Mouse (Mus musculus): ENCODE measurements at regions not wholly inside any gene's neighbourhood (a gene's known extent, or its start where the extent isn't known, plus 50 kb on each side); places are given as distances from the start of the nearest gene placed in this dataset.

- H3K27ac ChIP-seq = no peak overlapping the region
- H3K9me3 ChIP-seq (ENCODE audit: control insufficient read depth, low read length) = no peaks in the 10 kb centered on the region
- no peak for DNase-seq (ENCODE audit: low read depth in 3 of 3, low spot score in 3 of 3)
- TF ChIP-seq EP300 (IDR thresholded peaks at IDR 0.05; ENCODE audit: low read depth) = no peak
- no peak for TF ChIP-seq CTCF (IDR thresholded peaks at IDR 0.05; ENCODE audit: low read depth)
- H3K4me1 ChIP-seq (replicated peaks; ENCODE audit: control insufficient read depth in 2 of 2, insufficient read depth in 2 of 2, low read length in 1 of 2) = no peaks in the 10 kb centered on the region
- WGBS (ENCODE audit: insufficient replicate concordance) = 64% methylated on average over 13 of the region's 13 CpGs
- H3K36me3 ChIP-seq (replicated peaks; ENCODE audit: control insufficient read depth, insufficient read depth, low read depth) = no peaks in the 10 kb centered on the region
- no peak overlapping the region for H3K9ac ChIP-seq (replicated peaks)
- no peak for ATAC-seq (ENCODE audit: insufficient read depth)
- no peak overlapping the region for H3K4me2 ChIP-seq (ENCODE audit: low read depth)
- peaks cover 12% of the 10 kb centered on the region for H3K27me3 ChIP-seq (ENCODE audit: control insufficient read depth, insufficient read depth, low read length)
- no peak overlapping the region for H3K4me3 ChIP-seq (ENCODE audit: insufficient read depth in 1 of 2, low read depth in 2 of 2, low read length in 2 of 2)
Observed at GRCm38 (mm10) chr17:85805726-85806359, 117.8 kb upstream of the Six2 start.

DNA sequence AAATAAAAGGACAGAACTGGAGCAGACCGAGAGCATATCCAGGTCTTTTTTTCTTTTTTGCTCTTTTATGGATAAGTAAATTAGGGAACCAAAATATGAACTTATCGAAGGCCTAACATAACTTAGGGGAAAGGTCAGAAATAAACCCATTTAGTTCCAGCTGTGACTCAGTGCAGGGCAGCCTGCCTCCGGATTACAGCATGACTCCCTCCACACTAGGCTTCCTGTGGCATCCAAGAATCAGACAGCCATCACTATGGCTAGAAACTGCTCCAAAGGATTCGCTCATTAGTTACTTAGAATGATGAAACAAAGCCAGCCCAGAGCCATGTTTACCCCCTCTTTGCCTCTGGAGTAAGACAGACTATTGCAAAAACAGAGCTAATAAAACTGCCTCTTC is 116.6 kb upstream of the Six2 start:
- Histone ChIP-seq H3K9me3 (ENCODE audit: control insufficient read depth, low read length) (no peaks in the 10 kb centered on the region), H3K36me3 (replicated peaks; ENCODE audit: control insufficient read depth, insufficient read depth, low read depth) (no peaks in the 10 kb centered on the region), H3K4me1 (replicated peaks; ENCODE audit: control insufficient read depth in 2 of 2, insufficient read depth in 2 of 2, low read length in 1 of 2) (no peaks in the 10 kb centered on the region), H3K4me3 (ENCODE audit: insufficient read depth in 1 of 2, low read depth in 2 of 2, low read length in 2 of 2) (no peak overlapping the region), H3K9ac (replicated peaks) (no peak overlapping the region), H3K4me2 (ENCODE audit: low read depth) (no peak overlapping the region), H3K27ac (no peak overlapping the region), H3K27me3 (ENCODE audit: control insufficient read depth, insufficient read depth, low read length) (peaks cover 25% of the 10 kb centered on the region)
- DNase-seq (ENCODE audit: low read depth in 3 of 3, low spot score in 3 of 3) (no peak), ATAC-seq (ENCODE audit: insufficient read depth) (no peak)
- 55% methylated on average over 4 of the region's 4 CpGs for WGBS (ENCODE audit: insufficient replicate concordance)
- TF ChIP-seq EP300 (IDR thresholded peaks at IDR 0.05; ENCODE audit: low read depth) (no peak), CTCF (IDR thresholded peaks at IDR 0.05; ENCODE audit: low read depth) (no peak)

DNA sequence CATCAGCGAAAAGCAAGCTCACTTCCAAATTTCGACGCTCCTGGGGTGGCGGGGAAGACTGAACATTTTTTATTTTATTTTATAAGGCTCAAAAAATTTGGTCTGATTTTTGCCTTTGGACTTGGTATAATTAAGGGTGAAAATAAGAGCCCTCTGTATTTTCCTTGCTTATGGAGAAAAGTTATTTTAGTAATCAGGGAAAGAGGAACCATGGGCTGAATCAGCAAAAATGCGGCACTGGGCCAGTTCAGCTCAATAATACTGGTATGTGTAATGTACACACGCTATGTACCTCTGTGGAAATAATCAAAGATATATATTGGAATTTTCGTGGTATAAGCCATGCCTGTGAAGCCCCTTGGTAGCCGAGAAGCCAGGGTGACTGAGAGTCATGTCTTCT is 113.7 kb upstream of the Six2 start:
- Histone ChIP-seq H3K4me1 (replicated peaks; ENCODE audit: control insufficient read depth in 2 of 2, insufficient read depth in 2 of 2, low read length in 1 of 2) (no peaks in the 10 kb centered on the region), H3K27ac (no peak overlapping the region), H3K9me3 (ENCODE audit: control insufficient read depth, low read length) (no peaks in the 10 kb centered on the region), H3K4me3 (ENCODE audit: insufficient read depth in 1 of 2, low read depth in 2 of 2, low read length in 2 of 2) (no peak overlapping the region), H3K36me3 (replicated peaks; ENCODE audit: control insufficient read depth, insufficient read depth, low read depth) (no peaks in the 10 kb centered on the region), H3K9ac (replicated peaks) (no peak overlapping the region), H3K4me2 (ENCODE audit: low read depth) (no peak overlapping the region), H3K27me3 (ENCODE audit: control insufficient read depth, insufficient read depth, low read length) (peaks cover 42% of the 10 kb centered on the region)
- no peak for TF ChIP-seq CTCF (IDR thresholded peaks at IDR 0.05; ENCODE audit: low read depth)
- DNase-seq (ENCODE audit: low read depth in 3 of 3, low spot score in 3 of 3) (no peak), ATAC-seq (ENCODE audit: insufficient read depth) (no peak)
- WGBS (ENCODE audit: insufficient replicate concordance) = 61% methylated on average over 8 of the region's 8 CpGs

GRCm38 (mm10) chr17:85801079-85801605 is 113.1 kb upstream of the Six2 start:
- Histone ChIP-seq H3K27ac (no peak overlapping the region), H3K9ac (replicated peaks) (no peak overlapping the region), H3K27me3 (ENCODE audit: control insufficient read depth, insufficient read depth, low read length) (peaks cover 42% of the 10 kb centered on the region), H3K9me3 (ENCODE audit: control insufficient read depth, low read length) (no peaks in the 10 kb centered on the region), H3K36me3 (replicated peaks; ENCODE audit: control insufficient read depth, insufficient read depth, low read depth) (no peaks in the 10 kb centered on the region), H3K4me1 (replicated peaks; ENCODE audit: control insufficient read depth in 2 of 2, insufficient read depth in 2 of 2, low read length in 1 of 2) (no peaks in the 10 kb centered on the region), H3K4me2 (ENCODE audit: low read depth) (no peak overlapping the region), H3K4me3 (ENCODE audit: insufficient read depth in 1 of 2, low read depth in 2 of 2, low read length in 2 of 2) (no peak overlapping the region)
- 31% methylated on average over 14 of the region's 14 CpGs for WGBS (ENCODE audit: insufficient replicate concordance)
- DNase-seq (ENCODE audit: low read depth in 3 of 3, low spot score in 3 of 3) (no peak), ATAC-seq (ENCODE audit: insufficient read depth) (no peak)
- no peak for TF ChIP-seq EP300 (IDR thresholded peaks at IDR 0.05; ENCODE audit: low read depth)
- no peak for TF ChIP-seq CTCF (IDR thresholded peaks at IDR 0.05; ENCODE audit: low read depth)

DNA sequence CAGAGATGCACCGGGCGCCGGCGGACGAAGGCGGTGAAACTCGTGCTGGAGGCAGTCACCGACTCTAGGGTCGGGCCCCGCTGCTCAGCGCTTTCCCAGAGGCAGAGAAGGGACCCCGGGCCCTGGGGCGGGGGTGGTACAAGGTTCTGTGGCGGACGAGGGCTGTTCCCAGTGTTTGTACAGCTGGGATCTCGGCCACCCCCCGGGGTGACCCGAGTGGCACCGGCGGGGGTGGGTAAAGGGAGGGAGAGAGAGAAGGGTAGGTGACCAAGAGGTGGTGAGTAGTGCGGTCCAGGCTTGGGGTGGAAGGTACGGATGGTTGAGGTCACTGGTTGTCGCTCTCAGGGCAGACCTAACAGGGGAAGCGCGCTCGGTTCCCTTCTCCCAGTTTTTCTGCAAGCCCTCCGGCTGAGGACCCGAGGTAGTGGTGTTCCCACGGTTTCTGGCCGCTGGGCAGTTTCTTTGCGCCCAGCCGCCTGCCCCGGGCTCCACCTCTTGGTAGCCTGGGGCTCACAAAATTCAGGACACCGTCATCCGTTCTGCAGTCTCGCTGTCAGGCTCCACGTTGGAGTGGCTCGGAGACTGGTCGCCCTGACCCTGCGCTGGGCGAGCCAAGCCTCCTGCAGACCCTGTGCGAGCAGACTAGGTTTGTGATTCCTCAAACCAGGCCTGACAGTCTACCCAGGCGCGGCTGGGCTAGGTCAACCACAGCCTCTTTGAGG is 112.4 kb upstream of the Six2 start:
- Histone ChIP-seq H3K9me3 (ENCODE audit: control insufficient read depth, low read length) (no peaks in the 10 kb centered on the region), H3K36me3 (replicated peaks; ENCODE audit: control insufficient read depth, insufficient read depth, low read depth) (no peaks in the 10 kb centered on the region), H3K4me2 (ENCODE audit: low read depth) (peak overlapping the region; percentile 45), H3K27me3 (ENCODE audit: control insufficient read depth, insufficient read depth, low read length) (peaks cover 42% of the 10 kb centered on the region), H3K4me3 (ENCODE audit: insufficient read depth in 1 of 2, low read depth in 2 of 2, low read length in 2 of 2) (peak overlapping the region in 1 of 2 experiments; percentile 4; a peak in 1 of 4 replicates), H3K9ac (replicated peaks) (no peak overlapping the region), H3K4me1 (replicated peaks; ENCODE audit: control insufficient read depth in 2 of 2, insufficient read depth in 2 of 2, low read length in 1 of 2) (no peaks in the 10 kb centered on the region), H3K27ac (no peak overlapping the region)
- 2% methylated on average over 44 of the region's 44 CpGs for WGBS (ENCODE audit: insufficient replicate concordance)
- ATAC-seq (ENCODE audit: insufficient read depth) (no peak), DNase-seq (ENCODE audit: low read depth in 3 of 3, low spot score in 3 of 3) (no peak)
- TF ChIP-seq EP300 (IDR thresholded peaks at IDR 0.05; ENCODE audit: low read depth) (no peak), CTCF (IDR thresholded peaks at IDR 0.05; ENCODE audit: low read depth) (no peak)
